Mouse (Mus musculus) heart, embryonic 13.5 days (tissue): ENCODE measurements around the gene Rgmb. TPM values are rescaled to one million over a fixed set of nuclear protein-coding genes. Genes with fewer than 3 reads are reported as not detected.

Experiments
- ATAC-seq: fragments of 200-750 bp; cut with Nextera tagmentation; 2 replicates; pipeline ENCODE4 v1.8.0; 2017; ENCODE audit warnings: moderate TSS enrichment; ENCODE audit not compliant: insufficient number of reproducible peaks, low FRiP score, low TSS enrichment; ENCODE audit errors: extremely low read depth
- H3K27ac ChIP-seq: fragments of 300-500 bp; sonication (generic); replicated peaks from 2 replicates; pipeline ENCODE4 v1.5.1; 2015; ENCODE audit warnings: moderate library complexity, mild to moderate bottlenecking, inconsistent platforms
- H3K27me3 ChIP-seq: fragments of 300-500 bp; sonication (generic); replicated peaks from 2 replicates; pipeline ENCODE4 v1.6.1; 2015; ENCODE audit warnings: mild to moderate bottlenecking, inconsistent platforms
- H3K36me3 ChIP-seq: fragments of 300-500 bp; sonication (generic); 2 replicates; pipeline ENCODE4 v1.6.1; 2015; ENCODE audit warnings: mild to moderate bottlenecking, inconsistent platforms
- H3K4me1 ChIP-seq: fragments of 300-500 bp; sonication (generic); 2 replicates; pipeline ENCODE4 v1.6.1; 2015; ENCODE audit warnings: inconsistent platforms
- H3K4me2 ChIP-seq: fragments of 300-500 bp; sonication (generic); 2 replicates; pipeline ENCODE4 v1.6.1; 2015; ENCODE audit warnings: inconsistent platforms, mild to moderate bottlenecking, moderate library complexity
- H3K4me3 ChIP-seq: fragments of 300-500 bp; sonication (generic); 2 replicates; pipeline ENCODE4 v1.5.1; 2015; ENCODE audit warnings: moderate library complexity, mild to moderate bottlenecking, inconsistent platforms
- H3K9ac ChIP-seq: fragments of 300-500 bp; sonication (generic); 2 replicates; pipeline ENCODE4 v1.6.1; 2015; ENCODE audit warnings: inconsistent platforms, mild to moderate bottlenecking, moderate library complexity
- H3K9me3 ChIP-seq: fragments of 300-500 bp; sonication (generic); 2 replicates; pipeline ENCODE4 v1.6.1; 2016; ENCODE audit warnings: inconsistent platforms
- WGBS: fragments of 180-500 bp; shearing (Covaris S2); methylation state at CpG from one replicate; pipeline ENCODE4 v1.1.7; 2015; ENCODE audit warnings: mixed read lengths; 5-methylcytosine and 5-hydroxymethylcytosine counted together
- polyA plus RNA-seq: library from polyadenylated mRNA; unstranded; fragments of >200 nt; fragmentation: Nextera tagmentation; extraction: Ambion mirVana; gene quantifications from 2 replicates; pipeline ENCODE4 v1.2.1, GENCODE M21; 2015

Gene Rgmb
- polyA plus RNA-seq, 1 experiment from 2014 or later = 8.4 TPM

- WGBS = 84% methylated on average over 6 of the region's 6 CpGs
- H3K4me2 ChIP-seq = no peak overlapping the region
- peaks cover 38% of the 10 kb centered on the region for H3K36me3 ChIP-seq
- H3K9me3 ChIP-seq = no peaks in the 10 kb centered on the region
- no peak overlapping the region for H3K9ac ChIP-seq
- no peak overlapping the region for H3K27ac ChIP-seq
- no peak overlapping the region for H3K4me3 ChIP-seq
- H3K27me3 ChIP-seq = no peaks in the 10 kb centered on the region
- no peak for ATAC-seq
- H3K4me1 ChIP-seq = no peaks in the 10 kb centered on the region
These were observed 56.9 kb downstream of the Rgmb start for GRCm38 (mm10) chr17:15773956-15774355.

- Histone ChIP-seq H3K4me3 (no peak overlapping the region), H3K27ac (no peak overlapping the region), H3K27me3 (no peaks in the 10 kb centered on the region), H3K9ac (no peak overlapping the region), H3K36me3 (peaks cover 80% of the 10 kb centered on the region), H3K4me2 (no peak overlapping the region), H3K9me3 (no peaks in the 10 kb centered on the region), H3K4me1 (no peaks in the 10 kb centered on the region)
- ATAC-seq = no peak
- 88% methylated on average over 7 of the region's 7 CpGs for WGBS
These were observed 61.6 kb downstream of the Rgmb start for GRCm38 (mm10) chr17:15769081-15769724.

DNA sequence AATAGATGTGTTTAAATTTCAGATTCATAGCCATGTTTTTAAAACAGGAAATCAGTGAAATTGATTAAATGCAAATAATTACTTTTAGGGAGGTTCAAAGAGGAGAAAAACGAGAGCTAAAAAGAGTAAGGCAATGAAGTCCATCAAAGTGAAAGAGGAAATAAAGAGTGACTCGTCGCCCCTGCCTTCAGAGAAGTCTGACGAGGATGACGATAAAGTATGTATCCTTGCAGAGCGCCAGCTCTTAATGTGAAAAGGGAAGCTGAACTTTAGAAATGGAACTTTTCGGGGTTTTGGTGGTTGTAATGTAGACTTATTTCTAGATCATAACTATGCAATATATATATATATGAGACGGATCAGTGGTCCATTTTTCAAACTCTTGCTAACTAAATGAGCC lies 69.6 kb downstream of the Rgmb start:
- H3K36me3 ChIP-seq = peaks cover 81% of the 10 kb centered on the region
- WGBS = 86% methylated on average over 8 of the region's 8 CpGs

More for the DNA sequence above, 69.6 kb downstream of the Rgmb start:
- Histone ChIP-seq H3K27ac (no peak overlapping the region), H3K27me3 (no peaks in the 10 kb centered on the region), H3K9me3 (no peaks in the 10 kb centered on the region), H3K4me1 (no peaks in the 10 kb centered on the region), H3K9ac (no peak overlapping the region), H3K4me3 (no peak overlapping the region), H3K4me2 (no peak overlapping the region)
- ATAC-seq = no peak

Other genes starting within 250 kb of the Rgmb start
- 15.6 and 15.9 TPM in 2 replicates for gene Chd1, start 126.1 kb downstream of the Rgmb start, polyA plus RNA-seq